Mouse (Mus musculus): Measurements from ENCODE around the gene Nxph1.

The Nxph1 gene

DNA sequence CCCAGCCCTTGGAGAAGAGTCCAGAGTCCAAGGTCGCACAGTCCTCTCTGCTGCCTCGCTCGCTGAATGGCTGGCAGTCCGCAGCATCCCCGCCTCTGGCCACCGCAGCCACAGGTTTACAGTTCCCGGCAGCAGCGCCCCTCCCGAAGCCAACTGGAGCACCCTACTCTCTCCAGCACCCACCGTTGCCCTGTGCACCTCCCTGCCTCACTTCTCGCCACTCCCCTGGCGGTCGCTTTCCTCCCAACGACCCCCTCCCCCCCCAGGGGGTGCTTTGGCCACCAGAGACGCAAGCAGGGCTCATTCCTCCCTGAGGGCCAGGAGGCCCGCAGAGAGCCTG lies at the start of gene Nxph1:
Gene Nxph1, plus strand, starts transcription at position 301 of the 340 bp plus-strand sequence.
- peak; percentile 7 for DNase-seq (ENCODE audit: low read depth, low spot score)

DNA sequence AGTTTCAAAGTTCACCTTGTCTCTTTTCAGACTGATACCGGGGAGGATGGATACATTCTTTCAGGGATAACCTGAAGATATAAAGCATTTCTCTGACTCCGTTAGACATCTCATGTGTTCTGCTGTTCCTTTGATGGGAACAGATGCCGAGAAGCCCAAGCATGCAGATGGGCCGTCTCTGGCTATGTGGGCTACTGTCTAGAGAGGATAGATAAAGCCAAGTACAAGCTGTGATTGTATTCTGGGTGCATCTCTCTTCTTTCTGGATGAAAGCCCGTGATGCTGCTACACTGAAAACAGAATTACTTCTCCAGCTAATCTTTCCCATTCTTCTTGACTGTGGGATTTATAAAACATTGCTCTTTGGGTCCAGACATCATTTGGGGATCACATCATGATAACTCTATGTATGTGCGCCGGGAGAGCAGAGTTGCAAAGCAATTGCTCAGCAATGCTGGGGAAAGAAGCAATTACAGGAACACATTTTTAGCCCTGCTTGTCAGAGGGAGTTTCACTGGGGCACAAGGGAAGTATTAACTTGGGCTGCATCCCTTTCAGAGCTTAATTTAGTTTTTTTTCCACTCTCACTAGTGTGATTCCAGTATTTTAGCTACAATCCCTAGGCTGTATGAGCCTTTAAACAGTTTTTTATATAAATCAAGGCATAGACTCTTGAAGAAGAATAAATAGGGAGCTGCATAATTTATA lies 48.1 kb upstream of the Nxph1 start:
- DNase-seq (ENCODE audit: low read depth, low spot score): no peak

DNA sequence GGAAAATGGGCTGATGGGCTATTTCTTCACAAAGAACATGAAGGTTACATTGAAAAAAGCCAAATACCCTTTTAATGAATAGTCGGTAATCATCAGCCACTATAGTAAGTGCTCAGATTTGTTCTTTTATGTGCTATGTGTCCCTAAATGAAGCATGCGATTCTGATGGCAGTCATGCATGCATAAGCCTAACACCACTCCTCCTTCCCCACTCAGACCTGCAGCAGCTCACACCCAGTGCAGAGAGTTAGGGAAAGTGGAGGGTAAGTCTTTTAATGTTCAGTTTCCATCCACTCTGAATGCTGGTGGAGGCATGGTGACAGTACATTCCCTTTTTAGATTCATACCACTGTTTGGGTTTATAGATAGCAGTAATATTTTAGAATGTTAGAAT lies 47.5 kb upstream of the Nxph1 start:
- DNase-seq (ENCODE audit: low read depth, low spot score): no peak

DNA sequence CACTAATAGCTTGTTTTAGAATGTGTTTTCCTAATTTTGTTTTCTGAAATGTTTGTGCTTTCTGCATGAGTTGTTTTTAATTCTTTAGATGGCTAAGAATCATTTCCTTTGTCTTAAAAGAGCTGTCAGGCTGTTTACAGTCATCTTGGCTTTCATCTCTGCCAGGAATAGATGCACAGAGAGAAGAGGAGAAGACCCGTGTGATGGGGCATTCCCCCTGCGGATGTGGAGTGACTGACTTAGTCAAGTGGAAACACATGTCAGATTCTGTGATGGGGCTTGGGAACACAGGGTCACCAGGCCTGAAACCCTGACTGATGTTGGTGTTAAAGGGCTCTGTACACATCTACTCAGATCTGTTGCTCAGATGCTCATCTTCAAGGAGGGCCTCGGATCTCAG lies 40.3 kb upstream of the Nxph1 start:
- DNase-seq (ENCODE audit: low read depth, low spot score): no peak

DNA sequence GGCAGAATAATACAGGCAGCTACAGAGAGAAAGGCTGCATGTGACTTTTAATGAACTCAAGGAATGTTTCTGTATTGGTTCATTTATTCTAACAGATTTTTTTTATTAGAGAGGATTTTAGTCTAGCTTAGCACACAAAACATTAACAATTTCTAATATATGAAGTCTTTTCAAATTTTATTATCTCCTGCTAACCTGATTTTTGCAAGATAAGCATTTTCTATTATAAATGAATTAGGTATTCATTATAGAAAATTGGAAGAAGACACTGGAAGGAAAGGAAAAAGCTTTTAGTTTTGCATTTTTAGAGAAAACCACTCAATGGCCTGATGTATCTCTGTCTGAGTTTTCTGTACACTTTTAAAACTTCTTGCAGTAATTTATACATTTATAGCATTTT lies 34.8 kb upstream of the Nxph1 start:
- DNase-seq (ENCODE audit: low read depth, low spot score): no peak

DNA sequence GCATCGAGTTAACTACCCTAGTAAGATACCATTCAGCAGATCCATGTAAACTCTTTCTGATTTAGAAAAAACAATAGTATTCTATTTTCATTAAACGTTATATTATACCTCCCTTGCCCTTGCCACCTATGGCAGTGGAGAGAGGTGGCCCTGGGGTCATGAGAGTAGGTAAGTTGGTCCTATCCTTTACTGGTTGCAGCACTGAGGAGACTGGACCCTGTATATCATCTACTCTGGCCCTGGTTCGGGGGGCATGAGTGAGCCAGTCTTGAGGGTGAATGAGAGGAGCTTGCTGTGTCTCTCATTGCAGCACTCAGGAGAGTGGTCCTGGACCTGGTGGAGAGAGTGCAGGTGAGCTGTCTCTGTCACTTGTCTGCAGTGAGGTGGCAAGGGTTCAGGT lies 33.5 kb upstream of the Nxph1 start:
- no peak for DNase-seq (ENCODE audit: low read depth, low spot score)

DNA sequence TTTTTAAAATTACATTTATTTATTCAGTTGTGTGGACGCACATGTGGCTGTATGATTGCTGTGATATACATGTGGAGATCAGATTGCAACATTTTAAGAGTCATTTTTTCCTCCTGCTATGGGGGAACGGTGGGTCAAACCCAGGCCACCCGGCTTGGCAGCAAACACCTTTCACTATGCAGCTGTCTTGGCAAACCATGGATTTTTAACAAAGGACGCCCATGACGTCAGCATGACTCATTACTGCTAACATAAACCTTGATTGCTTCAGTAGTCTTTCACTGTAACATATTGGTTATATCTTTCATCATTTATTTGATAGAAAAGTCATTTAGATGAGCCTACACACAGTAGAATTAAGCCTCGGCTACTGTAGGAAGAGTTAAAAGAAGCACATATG lies 23.8 kb upstream of the Nxph1 start:
- DNase-seq (ENCODE audit: low read depth, low spot score): no peak

DNA sequence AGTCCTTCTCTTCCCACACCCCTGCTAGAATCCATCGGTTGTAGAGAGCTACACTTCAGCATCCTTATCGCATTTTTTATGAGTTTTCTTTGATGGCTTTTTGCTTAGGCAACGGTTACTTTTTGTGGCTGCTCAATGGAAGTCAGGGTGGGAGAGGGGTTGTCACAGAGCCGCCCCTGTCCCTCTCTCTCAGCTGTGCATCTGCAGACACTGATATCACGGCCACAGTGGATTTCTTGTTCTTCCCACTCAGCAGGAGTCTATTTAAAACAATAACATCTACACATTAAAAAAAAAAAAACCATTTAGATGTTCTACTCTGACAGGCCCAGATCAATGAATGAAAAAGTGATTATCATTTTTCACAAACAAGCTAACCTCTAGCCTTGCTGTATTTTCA lies 13.0 kb upstream of the Nxph1 start:
- no peak for DNase-seq (ENCODE audit: low read depth, low spot score)

DNA sequence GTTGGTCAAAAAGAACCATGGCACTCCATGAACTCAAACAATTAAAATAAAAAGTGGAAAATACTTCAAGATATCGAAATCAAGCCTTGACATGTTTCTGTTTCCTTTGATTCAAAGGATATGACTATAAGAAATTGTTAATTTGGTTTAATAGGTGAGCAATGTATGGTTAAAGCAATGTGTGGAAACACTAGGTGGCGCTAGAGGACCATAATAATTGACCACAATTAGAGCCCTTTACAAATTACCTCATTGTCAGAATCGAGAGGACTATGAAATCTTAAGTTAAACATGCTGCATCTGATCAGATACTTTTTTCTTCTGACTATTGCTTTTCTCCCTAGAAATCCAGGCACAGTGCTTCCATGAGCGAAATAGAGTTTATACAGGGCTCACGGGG lies 12.5 kb upstream of the Nxph1 start:
- peak; percentile 74 for DNase-seq (ENCODE audit: low read depth, low spot score)

DNA sequence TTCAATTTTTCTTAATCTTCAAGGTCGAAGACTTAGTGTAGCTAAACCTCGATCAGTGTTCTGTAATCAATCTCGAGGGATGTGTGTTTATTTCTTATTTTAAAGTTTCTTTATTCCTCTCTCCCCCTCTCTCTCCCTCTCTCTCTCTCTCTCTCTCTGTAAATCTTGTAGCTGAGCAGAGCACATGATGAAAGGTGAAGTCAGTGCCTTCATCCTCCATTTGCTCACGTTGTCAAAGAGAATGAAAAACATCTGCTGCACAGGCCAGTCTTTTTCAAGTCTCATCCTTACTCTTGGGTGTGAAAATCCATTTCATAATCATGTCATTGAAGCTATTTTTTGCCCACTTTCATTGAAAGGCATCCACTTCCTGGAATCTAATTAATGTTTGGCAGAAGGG lies 12.1 kb upstream of the Nxph1 start:
- DNase-seq (ENCODE audit: low read depth, low spot score): no peak

DNA sequence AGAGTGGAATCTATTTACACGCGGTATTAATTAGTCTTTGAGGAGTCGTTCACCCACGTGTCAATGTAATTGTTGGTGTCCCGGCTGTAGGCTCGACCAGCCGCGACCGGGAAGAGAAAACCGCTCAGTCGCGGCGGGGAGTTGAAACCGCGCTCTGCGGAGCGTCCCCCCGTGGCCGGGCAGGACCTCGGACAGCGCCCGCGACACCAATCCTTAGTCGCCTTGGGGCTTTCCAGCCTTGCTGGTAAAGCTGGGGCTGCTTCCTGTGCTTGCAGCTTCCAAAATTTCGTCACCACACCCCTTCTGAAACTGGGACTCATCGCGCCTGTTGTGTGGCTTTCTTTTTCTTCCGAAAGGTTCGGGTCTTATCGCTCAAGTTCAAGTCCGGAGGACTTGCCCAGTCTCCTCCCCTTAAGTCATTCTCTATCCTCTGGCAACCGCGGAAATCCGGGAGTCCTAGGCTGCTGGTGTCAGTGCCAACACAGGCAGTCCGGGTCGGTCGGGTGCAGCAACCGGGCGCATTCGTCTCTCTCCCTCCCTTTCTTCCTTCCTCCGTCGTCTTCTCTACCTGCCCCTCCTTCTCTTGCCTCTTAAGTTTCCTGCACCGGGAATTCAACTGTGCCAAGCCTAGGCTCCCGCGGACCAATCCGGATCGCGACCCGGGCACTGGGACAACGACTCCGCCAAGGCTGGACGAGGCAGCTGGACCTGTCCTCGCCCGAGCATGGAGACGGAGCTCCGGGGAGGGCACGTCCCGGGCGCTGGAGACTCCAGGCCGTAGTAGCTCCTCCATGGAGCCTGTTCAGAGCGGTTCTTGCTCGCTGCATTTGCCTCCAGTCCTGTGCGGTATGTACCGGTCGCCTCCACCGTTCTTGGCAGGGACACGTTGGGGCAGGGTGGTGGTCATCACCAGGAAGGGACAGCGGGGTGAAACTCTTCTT lies 510 bp downstream of the Nxph1 start:
- peak; percentile 72 for DNase-seq (ENCODE audit: low read depth, low spot score)

DNA sequence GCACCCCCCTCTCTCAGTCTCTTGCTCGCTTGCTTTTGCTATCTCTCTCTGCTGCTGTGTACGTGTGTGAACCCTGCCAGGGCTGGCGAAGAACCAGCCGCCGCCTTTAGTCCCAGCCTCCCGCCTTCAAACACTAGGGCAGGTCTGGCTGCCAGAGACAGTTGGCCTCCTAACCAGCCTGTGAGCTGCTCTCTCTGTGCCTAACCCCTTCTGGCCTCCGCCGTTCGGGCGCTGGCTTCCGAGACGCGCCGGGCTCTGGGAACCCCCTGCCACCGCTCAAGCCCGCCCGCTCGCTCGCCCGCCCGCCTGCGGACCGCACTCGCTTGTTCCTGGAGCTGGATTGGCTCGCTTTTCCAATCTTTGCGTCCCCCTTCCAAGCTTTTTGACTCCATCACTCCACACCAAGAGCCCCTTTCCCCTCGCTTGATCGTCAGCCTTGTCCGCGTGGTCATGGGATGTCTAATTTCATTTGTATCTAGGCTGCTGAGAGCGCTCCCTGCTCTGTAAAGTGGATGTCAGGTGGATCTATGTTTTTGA lies 1.5 kb downstream of the Nxph1 start:
- peak; percentile 11 for DNase-seq (ENCODE audit: low read depth, low spot score)

DNA sequence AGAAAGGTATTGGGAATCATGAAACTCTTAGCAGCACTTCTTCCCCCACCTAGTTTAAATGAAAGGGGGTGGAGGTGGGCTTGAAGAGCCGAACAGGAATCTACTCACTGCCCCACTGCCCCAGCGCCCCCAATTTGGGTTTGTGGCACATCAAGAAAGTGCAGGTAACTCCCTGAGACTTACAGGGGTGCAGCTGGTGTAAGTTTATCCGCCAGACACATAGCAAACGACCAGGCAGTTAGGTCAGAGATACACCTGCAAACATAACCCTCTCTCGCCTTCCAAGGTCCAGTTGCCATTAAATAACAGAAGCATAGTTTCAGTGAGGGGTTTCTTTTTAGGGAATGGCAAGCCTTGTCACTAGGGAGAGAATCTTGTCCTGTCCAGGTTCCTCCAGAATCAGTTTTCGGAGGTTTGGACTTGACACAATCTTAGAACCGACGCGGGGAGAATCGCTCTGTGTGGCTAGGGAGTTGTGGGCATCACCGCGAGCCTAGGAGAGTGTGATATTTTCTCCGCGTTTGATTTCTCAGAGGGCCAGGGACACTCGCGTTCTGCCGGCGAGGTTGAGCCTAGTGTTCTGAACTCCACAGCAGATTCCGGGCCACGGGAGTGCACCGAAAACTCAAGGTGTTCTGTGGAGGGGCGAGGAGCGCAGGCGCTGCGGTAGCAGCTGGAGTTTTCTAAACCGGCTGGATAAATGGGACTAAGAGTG lies 2.5 kb downstream of the Nxph1 start:
- DNase-seq (ENCODE audit: low read depth, low spot score): no peak

DNA sequence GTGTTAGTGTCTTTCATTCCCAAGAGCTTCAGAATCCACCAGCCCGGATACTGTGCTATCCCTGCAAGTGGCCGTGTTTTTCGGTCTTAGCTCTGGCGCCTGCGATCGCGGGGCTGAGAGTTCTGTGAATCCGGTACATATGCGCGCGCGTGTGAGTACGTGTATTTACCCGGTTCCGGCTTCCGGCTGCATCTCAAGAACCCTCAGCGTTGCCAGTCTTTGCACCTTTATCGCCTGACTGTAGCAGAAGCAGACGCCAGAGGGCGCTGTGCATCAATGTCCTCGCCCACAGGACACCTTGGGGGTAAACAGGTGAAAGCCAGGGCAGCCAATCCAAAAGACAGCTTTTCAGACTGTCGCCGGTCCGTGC lies 3.1 kb downstream of the Nxph1 start:
- DNase-seq (ENCODE audit: low read depth, low spot score): peak; percentile 96

DNA sequence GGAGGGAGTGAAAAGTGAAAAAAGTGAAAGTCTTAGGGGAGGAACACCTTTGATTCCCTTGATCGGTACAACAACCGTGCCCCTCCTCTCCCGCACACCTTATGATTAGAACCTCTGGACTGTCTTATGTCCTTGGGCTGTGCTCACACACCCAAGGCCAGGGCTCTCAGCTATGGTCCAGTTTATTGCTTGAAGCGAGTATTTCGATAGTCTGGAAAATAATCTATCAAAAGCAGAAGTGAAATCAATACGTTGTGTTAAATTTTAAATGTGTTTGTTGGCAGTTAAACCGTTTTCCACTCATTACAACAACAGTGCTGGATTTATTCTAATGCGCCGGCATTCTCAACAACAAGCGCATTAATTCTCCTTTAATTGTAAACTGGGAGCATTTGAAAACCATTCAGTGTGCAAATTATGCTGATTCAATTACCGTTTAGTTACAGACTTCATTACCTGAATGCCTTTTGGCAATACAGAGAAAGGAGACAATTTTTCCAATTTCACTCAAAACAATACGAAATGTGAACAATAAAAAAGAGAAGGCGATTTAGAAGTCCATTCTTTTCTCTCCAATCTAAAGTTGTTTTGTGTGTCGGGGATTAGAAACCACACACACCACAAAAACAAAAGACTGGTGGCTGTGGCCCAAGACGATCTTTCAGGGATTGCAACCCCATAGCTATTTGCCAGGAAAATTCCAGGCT lies 3.8 kb downstream of the Nxph1 start:
- no peak for DNase-seq (ENCODE audit: low read depth, low spot score)

DNA sequence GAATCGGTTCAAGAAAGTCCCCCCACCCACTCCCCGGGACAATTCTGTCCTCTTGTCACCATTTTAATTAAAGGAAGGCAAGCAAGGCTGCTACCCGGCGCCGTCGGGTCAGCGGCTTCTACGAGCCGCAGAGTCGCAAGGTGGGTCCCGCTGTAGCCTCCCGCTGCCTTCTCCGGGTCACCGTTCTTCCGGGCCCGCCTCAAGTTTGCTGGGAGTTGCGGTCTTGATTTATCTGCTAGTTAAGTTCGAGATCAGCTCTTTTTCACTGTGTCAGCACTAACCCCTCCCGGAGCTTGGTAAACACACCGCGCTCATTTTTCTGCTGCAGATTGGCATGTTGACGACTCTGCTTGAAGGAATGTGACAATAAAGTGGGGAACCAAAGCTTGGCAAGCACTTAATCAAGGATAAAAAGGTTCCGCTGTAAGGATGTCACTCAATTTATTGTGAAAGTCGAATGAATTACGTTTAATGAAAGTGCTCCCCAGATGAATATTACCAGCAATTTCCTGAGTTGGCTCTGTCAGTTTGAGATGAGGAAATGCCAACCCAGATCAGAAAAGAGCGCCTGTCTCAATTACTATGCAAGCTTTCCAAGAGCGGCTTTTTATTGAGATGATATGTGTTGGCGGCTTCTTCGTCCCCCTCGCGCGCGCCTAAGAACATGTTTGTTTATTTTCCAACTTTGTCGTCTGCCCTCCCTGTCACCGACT lies 7.7 kb downstream of the Nxph1 start:
- DNase-seq (ENCODE audit: low read depth, low spot score): peak; percentile 25

DNA sequence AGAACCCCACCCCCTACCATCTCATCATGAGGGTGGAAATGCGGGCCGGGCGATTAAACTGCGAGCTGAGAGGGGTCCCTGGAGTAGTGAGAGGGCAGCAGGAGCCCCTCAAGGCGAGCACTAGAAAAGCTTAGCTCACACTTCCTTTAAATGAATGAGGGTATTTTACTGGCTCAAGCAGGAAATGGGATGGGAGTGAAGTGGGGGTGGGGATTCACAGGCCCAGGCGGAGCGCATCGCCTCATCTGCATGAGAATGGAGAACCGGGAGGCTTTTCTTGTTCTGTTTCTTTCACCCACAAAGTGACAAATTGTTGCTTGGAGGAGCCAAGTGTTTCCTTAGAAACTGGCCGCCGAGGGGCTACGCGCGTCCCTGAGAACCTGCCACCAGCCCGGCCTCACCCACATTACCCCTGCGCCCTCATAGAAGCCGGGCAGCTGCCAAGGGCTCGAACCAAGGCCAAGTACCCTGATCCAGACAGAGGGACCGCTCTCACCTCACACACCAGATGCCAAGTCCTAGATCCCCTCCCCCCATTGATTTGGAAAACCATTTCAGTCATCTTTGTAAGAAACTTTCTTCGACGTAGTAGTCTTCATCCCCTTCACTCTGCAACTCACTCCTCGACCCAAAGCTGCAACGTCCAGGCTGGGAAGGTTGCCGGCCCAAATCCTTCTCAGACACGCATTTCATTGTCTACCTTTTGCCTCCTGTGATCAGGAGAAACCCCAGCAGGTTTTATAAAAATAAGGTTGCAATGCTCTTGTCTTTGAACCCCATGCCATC lies 8.7 kb downstream of the Nxph1 start:
- DNase-seq (ENCODE audit: low read depth, low spot score): peak; percentile 96

DNA sequence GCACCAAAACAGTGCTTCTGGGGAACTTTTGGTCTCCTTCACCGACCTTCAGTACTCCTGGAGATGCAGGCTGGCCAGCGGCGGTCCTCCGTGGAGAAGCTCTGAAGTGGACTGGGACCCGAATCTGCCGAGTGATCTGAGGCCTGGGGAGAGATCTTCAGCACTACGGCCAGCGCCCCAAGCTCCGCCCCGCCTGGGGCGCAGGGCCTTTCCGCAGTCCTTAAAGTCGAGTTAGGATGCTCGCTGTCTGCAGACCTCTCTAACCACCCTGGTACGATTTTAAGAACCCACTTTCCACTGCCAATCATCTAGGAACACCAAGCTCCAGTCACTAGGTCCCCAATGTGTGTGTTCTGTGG lies 9.3 kb downstream of the Nxph1 start:
- peak; percentile 74 for DNase-seq (ENCODE audit: low read depth, low spot score)

DNA sequence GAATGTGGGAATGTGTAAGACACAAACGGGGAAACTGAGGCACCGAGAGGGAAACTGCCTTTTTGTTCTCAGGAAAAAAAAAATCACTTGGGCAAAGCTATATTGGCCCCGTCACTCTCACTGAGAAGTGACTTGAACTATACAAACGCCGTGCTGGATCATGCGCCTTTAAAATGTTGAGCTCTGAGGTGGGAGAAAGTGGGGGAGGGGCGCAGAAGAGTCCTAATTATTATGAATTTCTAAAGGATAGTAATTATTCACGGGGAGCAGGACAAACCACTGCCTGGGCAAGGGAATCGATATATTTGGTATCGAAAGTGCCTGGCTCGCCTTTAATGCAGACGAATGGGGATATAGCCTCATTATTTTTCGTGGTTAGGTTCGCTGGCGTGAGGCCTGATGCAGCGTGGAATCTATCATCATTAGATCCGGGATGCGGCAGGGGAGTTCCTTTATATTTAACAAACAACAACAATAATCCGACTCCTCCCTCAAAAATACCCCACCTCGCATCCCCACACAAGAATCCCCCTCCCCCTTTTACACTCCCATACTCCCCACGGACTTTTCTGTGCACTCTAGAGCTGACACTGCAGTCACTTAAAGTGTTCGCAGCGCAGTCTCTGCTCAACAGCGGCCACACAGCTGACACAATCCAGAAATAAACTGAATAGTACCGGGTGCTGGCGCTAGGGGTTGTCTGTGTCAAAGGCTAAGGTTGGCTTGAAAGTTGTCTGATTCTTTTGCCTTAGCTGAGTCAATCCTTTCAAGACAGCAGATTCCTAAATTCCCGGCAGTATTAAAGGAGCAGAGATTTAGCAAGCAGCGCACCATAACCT lies 10.1 kb downstream of the Nxph1 start:
- peak; percentile 77 for DNase-seq (ENCODE audit: low read depth, low spot score)

All from ES-CJ7 (cell line).